Mouse (Mus musculus): Measurements from ENCODE around the gene Zfp457.
"Not testable (repeated sequence)": the region's sequence is repeated elsewhere in the genome, so short reads cannot be mapped to it uniquely, and the experiment has no call there.

Gene Zfp457
- long read RNA-seq, experiment 1, result 0 reads
- long read RNA-seq, experiment 2, result 0 reads

DNA sequence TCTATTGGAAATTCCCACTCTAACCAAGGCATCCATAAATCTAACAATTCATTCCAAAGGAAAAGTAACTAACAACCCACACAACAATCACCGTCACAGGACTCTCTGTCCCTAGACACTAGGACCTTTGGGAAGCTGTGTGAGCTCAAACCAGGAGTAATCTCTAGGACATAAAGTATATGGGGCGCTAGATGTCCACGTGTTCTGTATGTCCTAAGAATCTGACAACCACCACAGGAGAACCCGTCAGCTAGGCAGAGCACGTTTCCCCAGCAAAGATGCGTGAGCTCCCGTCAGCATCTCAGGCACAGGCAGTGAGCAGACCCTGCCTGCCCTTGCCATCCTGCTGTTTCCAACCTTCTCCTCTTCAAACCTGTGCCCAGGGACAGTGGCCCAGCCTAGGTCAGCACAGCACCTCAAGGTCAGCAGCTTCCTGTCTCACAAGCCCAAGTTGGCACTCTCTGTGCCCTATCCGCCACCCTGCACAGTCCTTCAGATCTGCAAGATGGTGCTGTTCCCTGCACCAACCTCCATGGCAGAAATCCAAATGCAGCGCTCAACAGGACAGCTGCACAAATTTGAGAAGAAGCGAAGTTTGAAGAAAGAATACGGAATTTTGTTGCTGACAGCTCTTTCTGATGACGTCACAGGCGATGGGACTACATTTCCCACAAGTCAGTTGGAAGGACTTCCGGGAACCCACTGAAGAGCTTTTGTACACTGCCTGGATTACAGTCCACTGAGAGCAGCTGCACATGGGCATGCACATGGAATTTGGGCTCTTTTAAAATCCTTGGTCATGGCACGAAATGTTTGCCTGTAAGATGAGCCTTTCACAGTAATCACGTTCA, at the start of gene Zfp457:
TSS of gene Zfp457 (minus strand) at position 664 of the 851 bp plus-strand sequence.
- intact Hi-C loops (cut with DNase I), result loop anchor here (5.0 kb wide), 1 partner anchor 179 kb away; no protein-coding TSS in a partner anchor

DNA sequence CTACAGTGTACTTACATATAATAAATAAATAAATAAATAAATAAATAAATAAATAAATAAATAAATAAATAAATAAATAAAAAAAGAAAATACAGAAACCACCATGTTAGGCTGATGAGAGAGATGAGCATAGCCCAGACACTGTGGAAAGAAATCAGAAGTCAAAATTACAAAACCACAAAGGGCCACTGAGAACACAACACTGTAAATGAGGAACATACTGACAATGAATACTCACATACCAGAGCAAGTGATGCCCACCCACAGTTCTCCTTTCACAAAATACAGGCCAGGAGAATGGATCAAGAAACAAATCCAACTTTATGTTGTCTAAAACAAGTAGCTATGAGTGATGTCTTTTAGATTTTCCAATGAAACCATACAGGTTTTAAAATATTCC, 45.6 kb upstream of the Zfp457 start:
- intact Hi-C loops (cut with DNase I), result no loop called here

DNA sequence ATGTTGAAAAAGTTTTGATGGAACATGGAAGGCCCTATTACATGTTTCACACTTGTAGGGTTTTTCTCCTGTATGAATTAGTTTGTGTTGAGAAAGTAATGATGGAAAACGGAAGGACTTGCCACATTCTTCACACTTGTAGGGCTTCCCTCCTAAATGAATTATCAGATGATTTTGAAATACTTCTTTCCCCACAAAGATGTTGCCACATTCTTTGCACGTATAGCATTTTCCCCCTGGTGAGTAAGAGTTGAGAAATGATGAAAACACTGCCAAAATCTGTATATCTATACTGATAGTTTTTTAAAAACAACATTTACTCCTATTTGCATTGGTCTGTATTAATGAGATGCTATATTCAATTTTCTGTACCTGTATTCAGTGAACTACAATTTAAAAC, 37.1 kb upstream of the Zfp457 start:
- intact Hi-C loops (cut with DNase I), result no loop called here

DNA sequence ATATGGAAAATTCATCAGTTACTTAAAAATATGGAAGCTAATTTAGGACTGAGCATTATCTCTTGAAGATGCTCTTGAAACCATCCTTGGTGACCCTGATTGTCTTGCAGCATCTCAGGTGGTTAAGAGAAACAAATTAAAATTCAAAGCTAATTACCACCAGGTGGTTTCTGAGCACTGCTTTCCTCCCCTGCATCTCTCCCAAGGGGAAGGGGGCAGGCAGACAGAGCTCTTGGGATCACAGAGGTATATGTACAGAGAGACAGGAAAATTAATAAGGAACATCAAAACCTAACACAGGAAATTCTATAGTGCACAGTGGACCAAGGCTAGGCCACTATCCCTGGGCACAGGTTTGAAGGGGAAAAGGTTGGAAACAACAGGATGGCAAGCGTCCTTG, 26.6 kb upstream of the Zfp457 start:
- intact Hi-C loops (cut with DNase I), result loop anchor here (1.0 kb wide), 1 partner anchor 27 kb away; the partner anchor contains the start of genes Gm28044 and Zfp953

DNA sequence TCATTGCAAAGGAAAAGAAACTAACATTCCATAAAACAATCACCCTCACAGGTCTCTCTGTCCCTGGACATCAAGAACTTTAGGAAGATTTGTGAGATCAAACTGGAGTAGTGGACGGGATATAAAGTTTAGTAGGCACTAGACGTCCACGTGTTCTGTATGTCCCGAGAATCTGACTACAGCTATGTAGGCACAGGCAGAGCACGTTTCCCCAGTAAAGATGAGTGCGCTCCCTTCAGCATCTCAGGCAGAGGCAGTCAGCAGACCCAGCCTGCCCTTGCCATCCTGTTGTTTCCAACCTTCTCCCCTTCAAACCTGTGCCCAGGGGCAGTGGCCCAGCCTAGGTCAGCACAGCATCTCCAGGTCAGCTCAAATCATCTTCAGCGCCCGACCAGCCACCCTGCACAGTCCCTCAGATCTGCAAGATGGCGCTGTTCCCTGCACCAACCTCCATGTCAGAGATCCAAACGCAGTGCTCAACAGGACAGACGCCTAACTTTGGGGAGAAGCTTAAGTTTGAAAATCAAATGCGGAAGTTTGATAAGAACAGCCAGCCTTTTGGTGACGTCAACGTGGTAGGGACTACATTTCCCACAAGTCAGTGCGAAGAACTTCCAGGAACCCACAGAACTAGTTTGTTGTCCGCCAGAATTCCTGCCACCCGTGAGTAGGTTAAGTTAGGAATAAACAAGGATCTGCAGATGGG, 25.9 kb upstream of the Zfp457 start, which contains the start of gene Zfp595:
TSS of gene Zfp595 (minus strand) at position 552 of the 706 bp plus-strand sequence.
- intact Hi-C loops (cut with DNase I), result loop anchor here (1.0 kb wide), 1 partner anchor 28 kb away; the partner anchor contains the start of genes Gm28044 and Zfp953

DNA sequence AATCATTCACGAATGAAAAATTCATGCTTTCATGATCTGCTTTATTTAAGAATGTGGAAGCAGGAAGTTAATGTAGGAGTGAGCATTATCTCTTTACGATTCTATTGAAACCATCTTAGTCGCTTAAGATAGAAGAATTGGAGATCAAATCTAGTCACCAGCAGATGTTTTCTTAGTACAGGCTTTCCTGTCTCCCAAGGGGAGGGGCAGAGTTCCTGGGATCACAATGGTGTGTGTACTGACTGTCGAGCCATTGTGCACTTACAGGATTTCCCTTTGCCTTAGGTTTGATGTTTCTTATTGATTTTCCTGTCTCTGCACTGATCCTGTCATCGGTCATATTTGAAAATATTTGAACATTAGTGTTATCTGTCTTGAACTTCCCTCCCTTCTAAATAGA, 433 bp upstream of the Zfp457 start:
- intact Hi-C loops (cut with DNase I), result loop anchor here (5.0 kb wide), 1 partner anchor 179 kb away; no protein-coding TSS in a partner anchor

DNA sequence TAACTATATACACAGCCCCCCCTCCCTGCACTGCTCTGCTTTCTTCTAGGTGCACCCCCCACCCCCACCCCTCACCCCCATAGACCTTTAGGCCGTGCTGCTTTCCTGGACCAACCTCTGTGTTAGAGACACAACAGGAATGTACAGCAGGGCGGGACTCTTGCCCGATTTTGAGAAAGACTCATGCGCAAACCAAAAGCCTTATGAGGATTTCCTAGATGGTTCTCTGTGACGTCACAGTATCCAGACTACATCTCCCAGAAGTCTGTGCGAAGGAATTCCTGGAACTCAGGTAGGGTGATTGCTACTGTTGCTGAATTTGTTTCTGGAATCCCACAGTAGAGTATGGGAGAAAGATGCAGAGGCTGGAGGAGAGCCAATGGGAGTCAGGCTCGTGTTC, 28.0 kb downstream of the Zfp457 start, which contains the start of gene Zfp458:
TSS of gene Zfp458 (minus strand) at position 153 of the 400 bp plus-strand sequence.
- intact Hi-C loops (cut with DNase I), result no loop called here

DNA sequence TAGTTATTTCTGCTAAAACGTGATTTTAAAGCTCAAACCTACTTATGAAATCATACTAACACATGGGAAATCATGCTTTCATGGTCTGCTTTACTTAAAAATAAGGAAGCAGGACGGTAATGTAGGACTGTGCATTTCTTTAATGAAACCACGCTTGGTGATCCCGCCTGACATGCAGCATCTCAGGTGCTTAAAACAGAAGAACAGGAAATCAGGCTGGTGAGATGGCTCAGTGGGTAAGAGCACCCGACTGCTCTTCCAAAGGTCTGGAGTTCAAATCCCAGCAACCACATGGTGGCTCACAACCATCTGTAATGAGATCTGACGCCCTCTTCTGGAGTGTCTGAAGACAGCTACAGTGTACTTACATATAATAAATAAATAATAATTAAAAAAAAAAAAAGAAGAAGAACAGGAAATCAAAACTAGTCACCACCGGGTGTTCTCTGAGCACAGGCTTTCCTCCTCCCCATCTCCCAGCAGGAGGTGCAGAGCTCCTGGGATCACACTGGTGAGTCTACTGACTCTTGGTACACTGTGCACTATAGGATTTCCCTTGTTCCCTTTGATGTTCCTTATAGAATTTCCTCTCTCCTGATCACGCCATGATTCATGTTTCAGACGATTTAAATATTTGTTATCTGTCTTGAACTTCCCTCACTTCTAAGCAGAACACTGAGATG, 36.8 kb downstream of the Zfp457 start:
- intact Hi-C loops (cut with DNase I), result not testable (repeated sequence)

DNA sequence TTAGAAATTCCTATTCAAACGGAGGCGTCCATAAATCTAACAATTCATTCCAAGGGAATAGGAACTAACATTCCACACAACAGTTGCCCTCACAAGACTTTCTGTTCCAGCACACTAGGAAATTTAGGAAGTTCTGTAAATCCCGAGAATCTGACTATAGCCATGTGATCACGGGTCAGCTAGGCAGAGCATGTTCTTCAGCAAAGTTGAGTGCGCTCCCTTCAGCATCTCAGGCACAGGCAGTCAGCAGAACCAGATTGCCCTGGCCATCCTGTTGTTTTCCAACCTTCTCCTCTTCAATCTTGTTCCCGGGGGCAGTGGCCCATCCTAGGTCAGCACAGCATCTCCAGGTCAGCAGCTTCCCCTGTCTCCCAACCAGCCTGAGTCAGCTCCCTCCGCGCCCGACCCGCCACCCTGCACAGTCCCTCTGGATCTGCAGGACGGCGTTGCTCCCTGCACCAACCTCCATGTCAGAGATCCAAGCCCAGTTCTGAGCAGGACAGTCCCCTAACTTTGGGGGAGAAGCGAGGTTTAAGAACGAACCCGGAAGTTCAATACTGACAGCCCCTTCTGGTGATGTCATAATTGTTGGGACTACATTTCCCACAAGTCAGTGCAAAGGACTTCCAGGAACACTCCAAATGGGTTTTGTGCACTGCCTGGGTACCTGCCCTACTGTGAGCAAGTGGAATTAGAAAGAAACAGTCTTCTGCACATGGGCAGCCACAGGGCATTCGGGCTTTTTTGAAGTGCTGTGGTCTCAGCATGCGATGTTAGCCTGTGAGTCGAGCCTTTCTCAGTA, 37.5 kb downstream of the Zfp457 start:
- intact Hi-C loops (cut with DNase I), result no loop called here
